Mouse (Mus musculus) hindbrain, embryonic 11.5 days (tissue): ENCODE measurements at regions not wholly inside any gene's neighbourhood (a gene's known extent, or its start where the extent isn't known, plus 50 kb on each side); places are given as distances from the start of the nearest gene placed in this dataset.

Experiments used
- ATAC-seq: fragments of 200-750 bp; cut with Nextera tagmentation; 2 replicates; pipeline ENCODE4 v1.8.0; 2017; ENCODE audit warnings: mild to moderate bottlenecking, moderate TSS enrichment, moderate library complexity; ENCODE audit not compliant: low FRiP score
- DNase-seq: peaks from one replicate; pipeline ENCODE4 v3.0.0-alpha.2; 2015; ENCODE audit warnings: low spot score
- H3K27ac ChIP-seq: fragments of 300-500 bp; sonication (generic); 2 replicates; pipeline ENCODE4 v1.5.1; 2014; ENCODE audit warnings: mild to moderate bottlenecking, low read depth, low read length
- H3K27me3 ChIP-seq: fragments of 300-500 bp; sonication (generic); 2 replicates; pipeline ENCODE4 v1.6.1; 2014; ENCODE audit warnings: mild to moderate bottlenecking, low read length, moderate library complexity, mixed read lengths; ENCODE audit not compliant: control insufficient read depth, insufficient read depth
- H3K36me3 ChIP-seq: fragments of 300-500 bp; sonication (generic); 2 replicates; pipeline ENCODE4 v1.6.1; 2014; ENCODE audit warnings: mild to moderate bottlenecking, low read length, moderate library complexity, mixed read lengths; ENCODE audit not compliant: control insufficient read depth, insufficient read depth
- H3K4me1 ChIP-seq: fragments of 300-500 bp; sonication (generic); replicated peaks from 2 replicates; pipeline ENCODE4 v1.6.1; 2014; ENCODE audit warnings: low read length, mixed read lengths; ENCODE audit not compliant: control insufficient read depth, insufficient read depth
- H3K4me2 ChIP-seq: fragments of 300-500 bp; sonication (generic); replicated peaks from 2 replicates; pipeline ENCODE4 v1.6.1; 2014; ENCODE audit warnings: mild to moderate bottlenecking, low read depth, low read length
- H3K4me3 ChIP-seq: fragments of 300-500 bp; sonication (generic); 2 replicates; pipeline ENCODE4 v1.5.1; 2014; ENCODE audit warnings: low read depth, low read length
- H3K9ac ChIP-seq: fragments of 300-500 bp; sonication (generic); 2 replicates; pipeline ENCODE4 v1.6.1; 2014; ENCODE audit warnings: low read depth, low read length
- H3K9me3 ChIP-seq: fragments of 300-500 bp; sonication (generic); 2 replicates; pipeline ENCODE4 v1.6.1; 2016; ENCODE audit warnings: low read length; ENCODE audit not compliant: control insufficient read depth
- WGBS: fragments of 180-500 bp; shearing (Covaris S2); extraction: QIAGEN DNeasy Blood & Tissue Kit; methylation state at CpG from one replicate; pipeline ENCODE4 v1.1.7; 2014; 5-methylcytosine and 5-hydroxymethylcytosine counted together

DNA sequence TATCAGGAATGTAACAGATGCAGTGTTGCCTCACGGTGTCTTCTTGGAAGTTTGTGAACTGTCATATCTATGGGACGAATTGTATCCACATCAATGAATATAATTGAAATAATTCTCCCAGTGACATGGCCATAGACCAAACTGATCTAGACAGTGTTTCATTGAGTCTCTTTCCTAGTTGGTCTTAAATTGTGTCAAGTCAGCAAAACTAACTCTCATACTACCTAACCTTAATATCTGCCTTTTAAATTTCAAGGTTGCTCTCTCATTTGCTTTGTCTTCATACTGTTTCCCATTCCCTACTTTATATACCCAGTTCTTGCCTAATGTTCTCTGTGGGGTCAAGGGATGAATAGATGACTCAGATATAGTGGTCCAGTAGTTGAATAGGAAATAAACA lies 397.9 kb upstream of the Gm765 start:
- DNase-seq (no peak), ATAC-seq (no peak)
- H3K27ac ChIP-seq = no peak overlapping the region
- no peak overlapping the region for H3K9ac ChIP-seq
- H3K36me3 ChIP-seq = no peaks in the 10 kb centered on the region
- no peaks in the 10 kb centered on the region for H3K9me3 ChIP-seq
- no peaks in the 10 kb centered on the region for H3K27me3 ChIP-seq
- 100% methylated on average over 2 of the region's 2 CpGs for WGBS
- H3K4me2 ChIP-seq = no peak overlapping the region
- no peaks in the 10 kb centered on the region for H3K4me1 ChIP-seq
- no peak overlapping the region for H3K4me3 ChIP-seq

DNA sequence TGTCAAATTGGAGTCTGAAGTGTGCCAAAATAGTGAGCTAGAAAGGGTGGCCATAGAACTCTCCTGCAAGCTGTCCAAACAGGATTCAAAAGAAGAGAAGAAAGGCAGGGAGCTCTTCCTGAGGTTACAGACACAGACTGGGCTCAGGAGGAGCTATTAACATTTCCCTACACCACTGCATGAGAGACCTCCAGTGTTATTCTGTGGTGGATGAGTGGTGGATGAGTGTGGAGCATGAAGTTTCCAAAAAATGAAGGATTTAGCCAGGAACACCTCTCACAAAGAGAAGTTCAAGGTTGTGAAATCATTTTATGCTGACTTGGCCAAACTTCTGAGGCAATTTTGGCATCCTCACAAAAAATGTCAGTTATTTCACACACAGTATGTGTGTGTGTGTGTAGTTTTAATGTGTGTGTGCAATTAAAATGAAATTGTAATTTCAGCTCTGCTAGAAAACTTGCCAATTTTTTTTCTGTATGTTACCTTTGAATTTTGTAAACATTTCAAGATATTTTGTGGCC lies 388.5 kb upstream of the Gm765 start:
- Histone ChIP-seq H3K4me2 (no peak overlapping the region), H3K9me3 (no peaks in the 10 kb centered on the region), H3K27me3 (no peaks in the 10 kb centered on the region), H3K9ac (no peak overlapping the region), H3K4me1 (no peaks in the 10 kb centered on the region), H3K36me3 (no peaks in the 10 kb centered on the region), H3K4me3 (no peak overlapping the region), H3K27ac (no peak overlapping the region)
- ATAC-seq (no peak), DNase-seq (no peak)

DNA sequence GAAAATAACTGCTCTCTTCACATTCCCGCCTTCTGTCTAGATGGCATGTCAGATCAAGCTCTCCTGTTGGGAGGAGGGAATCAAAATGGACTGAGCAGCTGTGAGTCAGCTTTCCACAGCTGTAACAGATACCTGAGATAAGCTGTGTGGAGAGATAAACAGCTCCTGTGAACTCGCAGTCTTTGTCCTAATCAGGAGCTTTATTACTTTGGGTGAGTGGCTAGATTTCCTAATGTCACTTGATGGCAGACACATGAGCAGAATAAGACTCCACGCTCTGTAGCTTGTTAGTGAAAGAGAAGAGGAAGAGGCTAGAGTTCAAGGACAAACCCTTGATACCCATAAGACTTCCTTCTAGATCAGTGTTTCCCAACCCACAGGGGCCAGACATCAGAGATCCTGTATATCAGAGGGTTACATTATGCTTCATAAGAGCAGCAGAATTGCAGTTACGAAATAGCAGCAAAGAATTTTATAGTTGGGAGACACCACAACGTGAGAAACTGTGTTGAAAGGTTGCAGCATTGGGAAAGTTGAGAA lies 384.1 kb upstream of the Gm765 start:
- Histone ChIP-seq H3K4me2 (no peak overlapping the region), H3K4me3 (no peak overlapping the region), H3K27ac (no peak overlapping the region), H3K36me3 (no peaks in the 10 kb centered on the region), H3K9me3 (no peaks in the 10 kb centered on the region), H3K9ac (no peak overlapping the region), H3K27me3 (no peaks in the 10 kb centered on the region), H3K4me1 (no peaks in the 10 kb centered on the region)
- WGBS = 83% methylated on average over 5 of the region's 5 CpGs
- ATAC-seq (no peak), DNase-seq (no peak)

DNA sequence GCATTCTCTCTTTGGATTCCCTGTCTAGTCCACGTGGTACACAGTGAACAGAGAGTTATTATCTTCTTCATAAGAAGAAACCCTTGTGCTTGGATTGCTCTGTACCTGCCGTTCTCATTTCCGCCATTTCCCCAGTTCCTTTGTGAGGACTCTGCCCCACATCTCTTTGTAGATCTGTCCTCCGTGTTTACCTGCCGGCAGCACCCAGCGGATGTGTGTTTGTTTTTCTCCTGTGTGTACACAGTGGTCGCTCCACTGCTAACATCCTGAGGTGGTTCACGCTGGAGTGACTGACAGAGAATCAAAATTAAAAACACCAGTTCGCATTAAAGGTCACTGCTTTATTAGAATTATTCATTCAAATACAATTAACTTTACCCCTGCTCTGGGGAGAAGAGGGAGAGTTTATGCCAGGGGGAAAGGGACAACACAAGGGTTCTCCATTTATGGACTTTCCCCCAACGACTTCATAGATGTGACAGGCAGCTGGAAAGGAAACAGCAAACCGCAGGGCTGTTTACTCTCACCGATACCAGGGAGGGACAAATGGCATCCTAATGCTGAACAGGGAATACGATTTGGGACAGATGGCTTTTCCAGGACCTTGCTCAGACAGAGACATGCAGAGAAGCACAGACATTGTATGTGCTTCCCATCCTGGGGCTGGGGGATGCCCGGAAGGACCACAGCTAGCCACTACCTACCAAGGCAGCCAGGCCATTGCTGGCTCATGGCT lies 362.5 kb upstream of the Gm765 start:
- Histone ChIP-seq H3K4me1 (no peaks in the 10 kb centered on the region), H3K4me3 (no peak overlapping the region), H3K9me3 (no peaks in the 10 kb centered on the region), H3K36me3 (no peaks in the 10 kb centered on the region), H3K27ac (no peak overlapping the region), H3K9ac (no peak overlapping the region), H3K27me3 (no peaks in the 10 kb centered on the region), H3K4me2 (no peak overlapping the region)
- WGBS = 65% methylated on average over 14 of the region's 14 CpGs
- no peak for ATAC-seq
- DNase-seq = no peak

DNA sequence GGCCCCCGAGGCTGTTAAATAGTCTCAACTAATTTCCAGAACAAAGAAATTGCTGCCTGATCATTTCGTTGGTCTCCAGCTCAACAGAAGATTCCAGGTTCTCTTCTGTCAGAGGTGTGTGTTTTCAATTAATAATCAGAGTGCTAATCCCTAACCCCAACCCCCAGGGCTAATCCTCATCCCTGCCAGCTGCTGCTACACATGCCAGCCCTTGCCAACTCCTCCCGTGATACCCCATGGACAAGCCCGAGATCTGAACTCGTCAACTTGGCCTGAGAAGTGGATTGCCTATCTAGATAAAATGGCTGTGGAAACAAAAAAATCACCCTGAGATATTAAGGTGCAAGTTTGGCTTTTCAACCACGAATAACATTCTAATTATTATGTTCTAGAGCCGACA lies 355.0 kb upstream of the Gm765 start:
- no peak for DNase-seq
- H3K4me1 ChIP-seq = no peaks in the 10 kb centered on the region
- no peak overlapping the region for H3K4me2 ChIP-seq
- H3K4me3 ChIP-seq = no peak overlapping the region
- no peak overlapping the region for H3K9ac ChIP-seq
- no peaks in the 10 kb centered on the region for H3K36me3 ChIP-seq
- no peaks in the 10 kb centered on the region for H3K9me3 ChIP-seq
- WGBS = 84% methylated on average over 7 of the region's 7 CpGs
- no peak for ATAC-seq
- no peak overlapping the region for H3K27ac ChIP-seq
- H3K27me3 ChIP-seq = no peaks in the 10 kb centered on the region

DNA sequence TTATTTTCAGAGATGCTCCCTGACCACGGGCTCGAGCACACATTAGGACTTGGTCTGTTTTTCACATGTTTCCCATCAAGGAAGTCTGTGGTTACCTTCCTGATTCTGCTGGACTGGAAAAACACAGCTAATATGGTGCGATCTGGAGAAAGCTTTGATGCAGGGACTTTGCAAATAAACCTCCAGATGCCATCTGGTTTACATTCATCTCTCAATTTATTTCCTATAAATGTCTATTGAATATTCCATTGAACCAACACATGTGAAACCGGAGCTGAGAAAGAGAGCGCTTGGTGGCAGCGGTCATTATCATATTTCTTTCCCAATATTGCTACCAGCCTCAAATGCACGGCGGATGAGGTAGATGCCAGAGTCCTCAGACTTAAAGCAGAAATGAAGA lies 350.9 kb upstream of the Gm765 start:
- Histone ChIP-seq H3K9ac (no peak overlapping the region), H3K36me3 (no peaks in the 10 kb centered on the region), H3K4me1 (no peaks in the 10 kb centered on the region), H3K9me3 (no peaks in the 10 kb centered on the region), H3K27ac (no peak overlapping the region), H3K4me2 (no peak overlapping the region), H3K4me3 (no peak overlapping the region), H3K27me3 (no peaks in the 10 kb centered on the region)
- 67% methylated on average over 8 of the region's 8 CpGs for WGBS
- ATAC-seq (no peak), DNase-seq (no peak)

DNA sequence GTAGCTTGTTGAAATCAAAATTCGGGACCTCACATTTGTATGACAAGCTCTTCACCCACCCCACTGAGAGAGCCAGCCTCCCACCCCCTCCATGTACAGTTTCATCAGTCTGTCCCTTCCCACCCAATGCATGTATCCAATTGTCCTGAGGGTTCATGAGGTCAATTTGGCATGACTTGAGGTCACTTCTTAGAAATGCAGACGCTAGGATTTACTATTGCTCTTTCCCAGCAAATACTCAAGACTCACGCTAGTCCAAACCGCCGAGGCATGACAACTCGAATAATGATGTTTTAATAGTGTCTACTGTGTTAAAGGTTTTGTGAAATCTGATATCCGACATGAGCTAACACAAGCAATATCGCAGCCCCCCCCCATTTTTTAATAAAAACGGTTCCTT lies 347.6 kb upstream of the Gm765 start:
- WGBS = 45% methylated on average over 9 of the region's 9 CpGs
- H3K27ac ChIP-seq = no peak overlapping the region
- DNase-seq = no peak
- H3K9me3 ChIP-seq = no peaks in the 10 kb centered on the region
- ATAC-seq = no peak
- no peak overlapping the region for H3K4me3 ChIP-seq
- no peak overlapping the region for H3K9ac ChIP-seq
- no peak overlapping the region for H3K4me2 ChIP-seq
- no peaks in the 10 kb centered on the region for H3K27me3 ChIP-seq
- no peaks in the 10 kb centered on the region for H3K4me1 ChIP-seq
- no peaks in the 10 kb centered on the region for H3K36me3 ChIP-seq

DNA sequence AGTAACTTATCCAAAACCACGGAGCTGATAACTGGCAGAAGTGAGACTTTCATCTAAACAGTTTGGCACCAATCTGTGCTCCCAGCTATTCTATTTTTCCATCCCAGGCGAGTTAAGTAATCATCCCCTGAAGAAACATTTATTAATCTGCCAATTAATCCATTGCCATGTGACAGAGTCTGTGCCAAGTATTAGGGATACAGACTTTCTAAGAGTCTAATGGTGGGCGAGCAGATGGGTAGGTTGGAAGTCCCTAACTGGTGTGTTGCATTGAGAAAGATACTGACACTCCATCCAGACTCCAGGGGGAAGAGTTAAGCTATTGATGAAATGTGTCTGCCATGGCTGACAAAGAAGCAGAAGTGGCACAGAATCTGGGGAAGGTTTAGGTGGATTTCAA lies 346.8 kb upstream of the Gm765 start:
- ATAC-seq (no peak), DNase-seq (no peak)
- H3K4me3 ChIP-seq = no peak overlapping the region
- H3K27ac ChIP-seq = no peak overlapping the region
- 86% methylated on average over 3 of the region's 3 CpGs for WGBS
- H3K36me3 ChIP-seq = no peaks in the 10 kb centered on the region
- H3K4me1 ChIP-seq = no peaks in the 10 kb centered on the region
- H3K27me3 ChIP-seq = no peaks in the 10 kb centered on the region
- H3K9me3 ChIP-seq = no peaks in the 10 kb centered on the region
- H3K4me2 ChIP-seq = no peak overlapping the region
- H3K9ac ChIP-seq = no peak overlapping the region

DNA sequence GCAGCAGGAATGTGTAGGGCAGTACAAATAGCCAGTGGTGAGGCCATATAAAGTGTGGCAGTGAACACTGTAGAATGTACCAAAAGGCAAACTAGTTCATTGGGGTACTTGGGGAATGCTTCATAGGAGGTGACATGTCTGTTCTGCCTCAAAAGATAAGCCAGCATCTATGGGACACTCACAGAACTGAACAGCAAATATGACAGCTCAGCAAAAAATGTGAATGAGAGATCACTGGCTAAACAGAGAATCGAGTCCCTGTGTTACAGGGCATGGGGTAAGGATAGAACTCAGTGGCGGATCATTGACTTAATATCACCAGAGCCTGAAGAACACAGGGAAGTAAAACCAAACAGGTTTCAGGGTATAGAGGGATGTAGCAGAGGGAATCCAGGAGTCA lies 346.1 kb upstream of the Gm765 start:
- no peak overlapping the region for H3K9ac ChIP-seq
- ATAC-seq (no peak), DNase-seq (no peak)
- no peak overlapping the region for H3K4me3 ChIP-seq
- H3K9me3 ChIP-seq = no peaks in the 10 kb centered on the region
- no peak overlapping the region for H3K4me2 ChIP-seq
- H3K27ac ChIP-seq = no peak overlapping the region
- no peaks in the 10 kb centered on the region for H3K4me1 ChIP-seq
- no peaks in the 10 kb centered on the region for H3K27me3 ChIP-seq
- 90% methylated on average over 2 of the region's 2 CpGs for WGBS
- H3K36me3 ChIP-seq = no peaks in the 10 kb centered on the region
